Mouse (Mus musculus): ENCODE data around the gene Nudt3. TPM values are rescaled to one million over a fixed set of nuclear protein-coding genes. Genes with fewer than 3 reads are reported as not detected.

The Nudt3 gene
- polyA plus RNA-seq, 1 experiment from 2014 or later, result 33.3 TPM

GRCm38 (mm10) chr17:27628376-27628775 lies 5.1 kb upstream of the Nudt3 start:
- H3K27ac ChIP-seq (ENCODE audit: low read depth), result no peak overlapping the region
- peaks cover 14% of the 10 kb centered on the region for H3K4me1 ChIP-seq (replicated peaks; ENCODE audit: control insufficient read depth, insufficient read depth, low read length)
- peaks cover 37% of the 10 kb centered on the region for H3K36me3 ChIP-seq (ENCODE audit: control insufficient read depth, insufficient read depth, low read length)
- WGBS, result 95% methylated on average over 8 of the region's 8 CpGs
- H3K4me2 ChIP-seq (ENCODE audit: low read length), result no peak overlapping the region
- H3K9me3 ChIP-seq (ENCODE audit: control insufficient read depth, low read length), result no peaks in the 10 kb centered on the region
- ATAC-seq (replicated peaks; ENCODE audit: low FRiP score, low TSS enrichment, low read depth) (no peak), DNase-seq (ENCODE audit: low spot score) (no peak)
- H3K4me3 ChIP-seq (ENCODE audit: low read depth, low read length), result no peak overlapping the region
- no peak overlapping the region for H3K9ac ChIP-seq (ENCODE audit: low read length)
- H3K27me3 ChIP-seq (replicated peaks; ENCODE audit: control insufficient read depth, insufficient read depth, low read length), result no peaks in the 10 kb centered on the region

- WGBS, result 43% methylated on average over 5 of the region's 5 CpGs
- no peak overlapping the region for H3K4me2 ChIP-seq (ENCODE audit: low read length)
- peaks cover 10% of the 10 kb centered on the region for H3K4me1 ChIP-seq (replicated peaks; ENCODE audit: control insufficient read depth, insufficient read depth, low read length)
- H3K27ac ChIP-seq (ENCODE audit: low read depth), result no peak overlapping the region
- no peak overlapping the region for H3K4me3 ChIP-seq (ENCODE audit: low read depth, low read length)
- H3K36me3 ChIP-seq (ENCODE audit: control insufficient read depth, insufficient read depth, low read length), result peaks cover 28% of the 10 kb centered on the region
- DNase-seq (ENCODE audit: low spot score) (no peak), ATAC-seq (replicated peaks; ENCODE audit: low FRiP score, low TSS enrichment, low read depth) (no peak)
- no peaks in the 10 kb centered on the region for H3K9me3 ChIP-seq (ENCODE audit: control insufficient read depth, low read length)
- no peaks in the 10 kb centered on the region for H3K27me3 ChIP-seq (replicated peaks; ENCODE audit: control insufficient read depth, insufficient read depth, low read length)
- no peak overlapping the region for H3K9ac ChIP-seq (ENCODE audit: low read length)
Measured at GRCm38 (mm10) chr17:27627451-27627850, 4.2 kb upstream of the Nudt3 start.

- peaks cover 5% of the 10 kb centered on the region for H3K4me1 ChIP-seq (replicated peaks; ENCODE audit: control insufficient read depth, insufficient read depth, low read length)
- H3K4me2 ChIP-seq (ENCODE audit: low read length), result no peak overlapping the region
- ATAC-seq (replicated peaks; ENCODE audit: low FRiP score, low TSS enrichment, low read depth) (no peak), DNase-seq (ENCODE audit: low spot score) (no peak)
- no peak overlapping the region for H3K9ac ChIP-seq (ENCODE audit: low read length)
- H3K27me3 ChIP-seq (replicated peaks; ENCODE audit: control insufficient read depth, insufficient read depth, low read length), result no peaks in the 10 kb centered on the region
- no peaks in the 10 kb centered on the region for H3K9me3 ChIP-seq (ENCODE audit: control insufficient read depth, low read length)
- H3K27ac ChIP-seq (ENCODE audit: low read depth), result no peak overlapping the region
- 23% methylated on average over 5 of the region's 5 CpGs for WGBS
- H3K4me3 ChIP-seq (ENCODE audit: low read depth, low read length), result no peak overlapping the region
- H3K36me3 ChIP-seq (ENCODE audit: control insufficient read depth, insufficient read depth, low read length), result peaks cover 21% of the 10 kb centered on the region
Measured at GRCm38 (mm10) chr17:27626681-27627080, 3.4 kb upstream of the Nudt3 start.

GRCm38 (mm10) chr17:27625455-27626251 lies 2.4 kb upstream of the Nudt3 start:
- Histone ChIP-seq H3K4me2 (ENCODE audit: low read length) (no peak overlapping the region), H3K9ac (ENCODE audit: low read length) (no peak overlapping the region), H3K9me3 (ENCODE audit: control insufficient read depth, low read length) (no peaks in the 10 kb centered on the region), H3K4me3 (ENCODE audit: low read depth, low read length) (no peak overlapping the region), H3K36me3 (ENCODE audit: control insufficient read depth, insufficient read depth, low read length) (peaks cover 10% of the 10 kb centered on the region), H3K4me1 (replicated peaks; ENCODE audit: control insufficient read depth, insufficient read depth, low read length) (peaks cover 12% of the 10 kb centered on the region), H3K27me3 (replicated peaks; ENCODE audit: control insufficient read depth, insufficient read depth, low read length) (no peaks in the 10 kb centered on the region), H3K27ac (ENCODE audit: low read depth) (no peak overlapping the region)
- 41% methylated on average over 7 of the region's 7 CpGs for WGBS
- DNase-seq (ENCODE audit: low spot score) (no peak), ATAC-seq (replicated peaks; ENCODE audit: low FRiP score, low TSS enrichment, low read depth) (no peak)

GRCm38 (mm10) chr17:27622611-27623359 lies 510 bp downstream of the Nudt3 start:
- WGBS, result under 1% methylated on average over 68 of the region's 80 CpGs
- peaks cover 15% of the 10 kb centered on the region for H3K4me1 ChIP-seq (replicated peaks; ENCODE audit: control insufficient read depth, insufficient read depth, low read length)
- H3K9ac ChIP-seq (ENCODE audit: low read length), result peak overlapping the region; percentile 97
- H3K4me2 ChIP-seq (ENCODE audit: low read length), result peak overlapping the region; percentile 56
- H3K27ac ChIP-seq (ENCODE audit: low read depth), result peak overlapping the region; percentile 93
- H3K27me3 ChIP-seq (replicated peaks; ENCODE audit: control insufficient read depth, insufficient read depth, low read length), result no peaks in the 10 kb centered on the region
- H3K4me3 ChIP-seq (ENCODE audit: low read depth, low read length), result peak overlapping the region; percentile 93
- no peaks in the 10 kb centered on the region for H3K9me3 ChIP-seq (ENCODE audit: control insufficient read depth, low read length)
- DNase-seq (ENCODE audit: low spot score) (peak; percentile 90), ATAC-seq (replicated peaks; ENCODE audit: low FRiP score, low TSS enrichment, low read depth) (peak; percentile 58)
- no peaks in the 10 kb centered on the region for H3K36me3 ChIP-seq (ENCODE audit: control insufficient read depth, insufficient read depth, low read length)

- Histone ChIP-seq H3K9me3 (ENCODE audit: control insufficient read depth, low read length) (peaks cover 5% of the 10 kb centered on the region; the same call in 1 of the 2 replicates), H3K4me3 (ENCODE audit: low read depth, low read length) (peak overlapping the region; percentile 93), H3K4me1 (replicated peaks; ENCODE audit: control insufficient read depth, insufficient read depth, low read length) (peaks cover 15% of the 10 kb centered on the region), H3K9ac (ENCODE audit: low read length) (peak overlapping the region; percentile 97), H3K36me3 (ENCODE audit: control insufficient read depth, insufficient read depth, low read length) (no peaks in the 10 kb centered on the region), H3K27ac (ENCODE audit: low read depth) (peak overlapping the region; percentile 93; the same call in 1 of the 2 replicates), H3K4me2 (ENCODE audit: low read length) (peak overlapping the region; percentile 56), H3K27me3 (replicated peaks; ENCODE audit: control insufficient read depth, insufficient read depth, low read length) (no peaks in the 10 kb centered on the region)
- DNase-seq (ENCODE audit: low spot score) (peak; percentile 68), ATAC-seq (replicated peaks; ENCODE audit: low FRiP score, low TSS enrichment, low read depth) (no peak)
- 2% methylated on average over 23 of the region's 23 CpGs for WGBS
Measured at GRCm38 (mm10) chr17:27621705-27622531, 1.4 kb downstream of the Nudt3 start.

- ATAC-seq (replicated peaks; ENCODE audit: low FRiP score, low TSS enrichment, low read depth), result no peak
- peak overlapping the region; percentile 97; the same call in 1 of the 2 replicates for H3K9ac ChIP-seq (ENCODE audit: low read length)
- H3K4me1 ChIP-seq (replicated peaks; ENCODE audit: control insufficient read depth, insufficient read depth, low read length), result peaks cover 15% of the 10 kb centered on the region
- H3K9me3 ChIP-seq (ENCODE audit: control insufficient read depth, low read length), result peaks cover 5% of the 10 kb centered on the region; the same call in 1 of the 2 replicates
- H3K4me3 ChIP-seq (ENCODE audit: low read depth, low read length), result peak overlapping the region; percentile 93
- H3K27ac ChIP-seq (ENCODE audit: low read depth), result no peak overlapping the region
- H3K36me3 ChIP-seq (ENCODE audit: control insufficient read depth, insufficient read depth, low read length), result no peaks in the 10 kb centered on the region
- peak overlapping the region; percentile 56 for H3K4me2 ChIP-seq (ENCODE audit: low read length)
- H3K27me3 ChIP-seq (replicated peaks; ENCODE audit: control insufficient read depth, insufficient read depth, low read length), result no peaks in the 10 kb centered on the region
- WGBS, result 49% methylated on average over 8 of the region's 8 CpGs
- DNase-seq (ENCODE audit: low spot score), result no peak
Measured at GRCm38 (mm10) chr17:27621161-27621560, 2.1 kb downstream of the Nudt3 start.

GRCm38 (mm10) chr17:27615388-27615787 lies 7.9 kb downstream of the Nudt3 start:
- H3K27ac ChIP-seq (ENCODE audit: low read depth), result no peak overlapping the region
- no peak for DNase-seq (ENCODE audit: low spot score)
- H3K9ac ChIP-seq (ENCODE audit: low read length), result no peak overlapping the region
- H3K4me2 ChIP-seq (ENCODE audit: low read length), result no peak overlapping the region
- no peak for ATAC-seq (replicated peaks; ENCODE audit: low FRiP score, low TSS enrichment, low read depth)
- peaks cover 6% of the 10 kb centered on the region for H3K36me3 ChIP-seq (ENCODE audit: control insufficient read depth, insufficient read depth, low read length)
- H3K4me1 ChIP-seq (replicated peaks; ENCODE audit: control insufficient read depth, insufficient read depth, low read length), result peaks cover 7% of the 10 kb centered on the region
- no peaks in the 10 kb centered on the region for H3K27me3 ChIP-seq (replicated peaks; ENCODE audit: control insufficient read depth, insufficient read depth, low read length)
- H3K4me3 ChIP-seq (ENCODE audit: low read depth, low read length), result no peak overlapping the region
- H3K9me3 ChIP-seq (ENCODE audit: control insufficient read depth, low read length), result peaks cover 5% of the 10 kb centered on the region; the same call in 1 of the 2 replicates
- 67% methylated on average over 7 of the region's 7 CpGs for WGBS

All from intestine, embryonic 14.5 days (tissue).